Mouse (Mus musculus) forebrain, embryonic 16.5 days (tissue): Measurements from ENCODE around the gene Ddc. TPM values are rescaled to one million over a fixed set of nuclear protein-coding genes. Genes with fewer than 3 reads are reported as not detected.

Experiments used
- ATAC-seq: fragments of 200-750 bp; cut with Nextera tagmentation; 2 replicates; pipeline ENCODE4 v1.8.0; 2017; ENCODE audit warnings: mild to moderate bottlenecking, moderate library complexity
- H3K27ac ChIP-seq: fragments of 300-500 bp; sonication (generic); 2 replicates; pipeline ENCODE4 v1.5.1; 2014; ENCODE audit warnings: low read length, control low read depth
- H3K27me3 ChIP-seq: fragments of 300-500 bp; sonication (generic); replicated peaks from 2 replicates; pipeline ENCODE4 v1.6.1; 2014; ENCODE audit warnings: low read length; ENCODE audit not compliant: control insufficient read depth, insufficient read depth
- H3K36me3 ChIP-seq: fragments of 300-500 bp; sonication (generic); 2 replicates; pipeline ENCODE4 v1.6.1; 2014; ENCODE audit not compliant: control insufficient read depth, insufficient read depth
- H3K4me1 ChIP-seq: fragments of 300-500 bp; sonication (generic); replicated peaks from 2 replicates; pipeline ENCODE4 v1.6.1; 2014; ENCODE audit warnings: low read length; ENCODE audit not compliant: control insufficient read depth, insufficient read depth
- H3K4me2 ChIP-seq: fragments of 300-500 bp; sonication (generic); 2 replicates; pipeline ENCODE4 v1.6.1; 2014; ENCODE audit warnings: mild to moderate bottlenecking, low read length, control low read depth
- H3K4me3 ChIP-seq: fragments of 300-500 bp; sonication (generic); replicated peaks from 2 replicates; pipeline ENCODE4 v1.5.1; 2014; ENCODE audit warnings: mild to moderate bottlenecking, low read length, control low read depth
- H3K9ac ChIP-seq: fragments of 300-500 bp; sonication (generic); replicated peaks from 2 replicates; pipeline ENCODE4 v1.6.1; 2014; ENCODE audit warnings: low read depth, low read length, control low read depth
- H3K9me3 ChIP-seq: fragments of 300-500 bp; sonication (generic); 2 replicates; pipeline ENCODE4 v1.6.1; 2016; ENCODE audit warnings: low read length; ENCODE audit not compliant: control insufficient read depth
- WGBS: fragments of 180-500 bp; shearing (Covaris S2); extraction: QIAGEN DNeasy Blood & Tissue Kit; methylation state at CpG from one replicate; pipeline ENCODE4 v1.1.7; 2014; 5-methylcytosine and 5-hydroxymethylcytosine counted together
- polyA plus RNA-seq: library from polyadenylated mRNA; unstranded; fragments of >200 nt; fragmentation: Nextera tagmentation; extraction: Ambion mirVana; gene quantifications from 2 replicates; pipeline ENCODE4 v1.2.1, GENCODE M21; 2015

The Ddc gene
- polyA plus RNA-seq, 1 experiment from 2014 or later: 4.4 TPM

DNA sequence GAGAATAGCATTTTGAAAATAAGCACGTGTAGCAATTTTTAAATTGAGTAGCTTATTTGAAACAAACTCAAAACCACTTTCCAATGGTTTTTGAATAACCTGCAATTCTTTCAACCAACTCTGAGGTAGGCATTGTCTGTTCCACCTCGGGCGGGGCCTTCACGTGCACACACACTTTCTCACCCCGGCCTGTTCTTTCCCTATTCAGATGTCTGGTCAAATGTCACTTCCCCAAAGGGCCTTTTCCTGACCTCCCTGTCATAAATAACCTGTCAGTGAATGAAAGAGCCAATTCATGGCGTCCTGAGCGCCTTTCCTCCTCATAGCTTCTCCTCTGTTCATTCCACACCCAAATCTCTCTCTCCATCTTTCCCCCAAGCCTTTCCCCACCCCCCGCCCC lies 64.8 kb downstream of the Ddc start:
- Histone ChIP-seq H3K27me3 (no peaks in the 10 kb centered on the region), H3K4me2 (no peak overlapping the region), H3K4me1 (peaks cover 13% of the 10 kb centered on the region), H3K4me3 (no peak overlapping the region), H3K9ac (no peak overlapping the region), H3K36me3 (no peaks in the 10 kb centered on the region), H3K27ac (no peak overlapping the region), H3K9me3 (no peaks in the 10 kb centered on the region)
- WGBS: 58% methylated on average over 8 of the region's 8 CpGs
- no peak for ATAC-seq

DNA sequence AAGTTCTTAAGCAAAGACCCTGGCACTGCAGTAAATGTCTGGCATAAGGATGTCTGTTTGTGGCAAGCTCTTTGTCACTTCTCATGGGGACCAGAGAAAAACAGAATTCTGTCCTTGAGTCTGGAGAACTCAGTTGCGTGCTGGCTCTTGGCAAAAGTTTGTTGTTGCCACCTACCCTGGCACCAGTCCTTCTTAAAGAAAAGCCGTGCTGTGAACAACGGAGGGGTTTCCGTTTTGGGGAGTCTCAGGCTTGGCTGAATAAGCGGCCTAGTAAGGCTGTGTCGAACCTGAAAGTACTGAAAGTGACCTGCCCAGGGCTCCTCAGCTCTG lies 65.2 kb downstream of the Ddc start:
- H3K27ac ChIP-seq: no peak overlapping the region
- no peak overlapping the region for H3K4me2 ChIP-seq
- H3K27me3 ChIP-seq: no peaks in the 10 kb centered on the region
- H3K36me3 ChIP-seq: no peaks in the 10 kb centered on the region
- H3K9me3 ChIP-seq: no peaks in the 10 kb centered on the region
- peaks cover 13% of the 10 kb centered on the region for H3K4me1 ChIP-seq
- H3K9ac ChIP-seq: no peak overlapping the region
- H3K4me3 ChIP-seq: no peak overlapping the region
- 27% methylated on average over 6 of the region's 6 CpGs for WGBS
- ATAC-seq: no peak

DNA sequence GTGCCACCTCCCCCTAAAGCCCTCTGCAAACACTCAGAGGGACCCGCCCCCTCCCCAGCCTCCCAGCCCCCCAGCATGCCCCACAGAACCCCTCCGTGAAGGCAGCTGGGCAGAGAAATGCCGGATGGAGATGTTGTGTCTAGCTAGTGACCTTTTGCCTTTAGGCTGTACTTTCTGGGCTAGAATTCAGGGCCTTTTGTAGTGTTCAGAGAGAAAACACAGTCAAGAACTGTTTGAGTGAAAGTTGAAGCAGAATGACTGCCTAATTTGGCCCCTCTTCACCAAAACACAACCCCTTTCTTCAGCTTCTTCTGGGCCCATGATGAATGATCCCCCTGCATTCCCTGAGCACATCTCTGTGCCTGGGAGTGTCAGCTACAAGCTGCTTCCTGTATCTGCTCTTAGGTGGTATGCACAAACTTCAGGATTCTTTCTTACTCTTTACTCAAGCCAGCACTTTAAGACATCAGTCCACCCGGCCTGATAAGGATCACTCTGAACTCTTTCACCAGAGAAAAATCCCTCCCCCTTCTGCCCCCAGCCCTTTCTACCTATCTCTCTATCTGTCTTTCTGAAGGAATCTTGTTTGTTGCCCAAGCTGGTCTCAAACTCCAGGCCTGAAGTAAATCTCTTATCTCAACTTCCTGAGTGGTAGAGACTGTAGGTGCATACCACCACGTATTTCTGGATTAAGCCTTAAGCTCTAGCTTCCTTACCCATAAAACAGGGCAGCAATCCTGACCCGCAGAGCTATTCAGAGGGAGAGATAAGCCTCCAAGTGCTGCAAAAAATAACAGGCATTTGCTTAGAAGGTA lies 65.8 kb downstream of the Ddc start:
- 14% methylated on average over 6 of the region's 6 CpGs for WGBS
- Histone ChIP-seq H3K4me3 (no peak overlapping the region), H3K9ac (no peak overlapping the region), H3K27me3 (no peaks in the 10 kb centered on the region), H3K36me3 (no peaks in the 10 kb centered on the region), H3K4me2 (no peak overlapping the region), H3K4me1 (peaks cover 13% of the 10 kb centered on the region), H3K27ac (no peak overlapping the region), H3K9me3 (no peaks in the 10 kb centered on the region)
- ATAC-seq: no peak

DNA sequence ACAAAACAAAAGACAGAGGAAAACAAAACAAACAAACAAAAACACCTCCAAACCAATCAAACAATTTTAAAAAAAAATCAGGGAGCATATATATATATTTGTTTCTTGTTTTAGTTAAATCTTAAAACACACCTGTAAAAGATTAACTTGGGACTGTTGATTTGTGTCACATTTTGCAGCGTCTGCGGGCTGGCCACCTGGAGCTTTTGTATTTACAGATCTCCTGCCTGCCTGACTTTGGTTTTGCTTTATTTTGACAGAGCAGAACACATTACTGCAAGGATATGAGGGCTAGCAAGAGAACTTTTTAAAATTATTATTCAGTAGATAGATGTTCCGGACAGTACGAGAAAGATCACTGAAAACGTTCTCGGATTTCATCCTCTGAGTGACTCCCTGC lies 66.4 kb downstream of the Ddc start:
- WGBS: 45% methylated on average over 6 of the region's 6 CpGs
- Histone ChIP-seq H3K4me2 (no peak overlapping the region), H3K27ac (no peak overlapping the region), H3K9me3 (no peaks in the 10 kb centered on the region), H3K27me3 (no peaks in the 10 kb centered on the region), H3K4me3 (no peak overlapping the region), H3K36me3 (no peaks in the 10 kb centered on the region), H3K9ac (no peak overlapping the region), H3K4me1 (peaks cover 13% of the 10 kb centered on the region)
- no peak for ATAC-seq

DNA sequence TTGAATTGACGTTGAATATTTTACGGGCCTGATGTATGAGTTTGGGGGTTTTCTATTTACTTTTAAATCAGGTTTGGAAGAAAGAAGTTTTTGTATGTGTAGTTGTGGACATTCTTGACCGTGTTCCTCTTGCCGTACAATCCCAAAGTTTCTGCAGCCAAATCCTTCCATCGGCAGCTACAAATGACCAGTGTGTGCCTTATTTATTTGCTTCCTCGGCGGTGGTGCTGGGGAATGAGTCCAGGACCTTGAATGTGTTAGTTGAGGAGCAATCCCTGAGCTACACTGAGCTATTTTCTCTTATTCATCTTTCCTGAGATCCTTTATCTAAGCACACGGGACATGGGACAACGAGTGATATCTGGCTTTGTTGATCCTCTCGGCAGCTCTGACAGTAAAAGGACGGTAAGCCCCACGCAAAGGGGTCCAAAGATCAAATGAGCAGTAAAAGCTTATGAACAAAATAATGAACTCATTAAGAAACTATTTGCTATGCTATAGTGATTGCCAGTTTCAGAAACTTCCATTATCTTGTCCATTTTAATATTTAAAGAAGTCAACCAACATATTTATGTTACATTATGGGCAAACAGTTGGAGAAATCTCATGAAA lies 67.0 kb downstream of the Ddc start:
- no peaks in the 10 kb centered on the region for H3K36me3 ChIP-seq
- H3K9me3 ChIP-seq: no peaks in the 10 kb centered on the region
- H3K27ac ChIP-seq: no peak overlapping the region
- no peaks in the 10 kb centered on the region for H3K27me3 ChIP-seq
- ATAC-seq: no peak
- no peak overlapping the region for H3K4me3 ChIP-seq
- no peak overlapping the region for H3K9ac ChIP-seq
- 41% methylated on average over 12 of the region's 12 CpGs for WGBS
- H3K4me2 ChIP-seq: no peak overlapping the region
- peaks cover 13% of the 10 kb centered on the region for H3K4me1 ChIP-seq

DNA sequence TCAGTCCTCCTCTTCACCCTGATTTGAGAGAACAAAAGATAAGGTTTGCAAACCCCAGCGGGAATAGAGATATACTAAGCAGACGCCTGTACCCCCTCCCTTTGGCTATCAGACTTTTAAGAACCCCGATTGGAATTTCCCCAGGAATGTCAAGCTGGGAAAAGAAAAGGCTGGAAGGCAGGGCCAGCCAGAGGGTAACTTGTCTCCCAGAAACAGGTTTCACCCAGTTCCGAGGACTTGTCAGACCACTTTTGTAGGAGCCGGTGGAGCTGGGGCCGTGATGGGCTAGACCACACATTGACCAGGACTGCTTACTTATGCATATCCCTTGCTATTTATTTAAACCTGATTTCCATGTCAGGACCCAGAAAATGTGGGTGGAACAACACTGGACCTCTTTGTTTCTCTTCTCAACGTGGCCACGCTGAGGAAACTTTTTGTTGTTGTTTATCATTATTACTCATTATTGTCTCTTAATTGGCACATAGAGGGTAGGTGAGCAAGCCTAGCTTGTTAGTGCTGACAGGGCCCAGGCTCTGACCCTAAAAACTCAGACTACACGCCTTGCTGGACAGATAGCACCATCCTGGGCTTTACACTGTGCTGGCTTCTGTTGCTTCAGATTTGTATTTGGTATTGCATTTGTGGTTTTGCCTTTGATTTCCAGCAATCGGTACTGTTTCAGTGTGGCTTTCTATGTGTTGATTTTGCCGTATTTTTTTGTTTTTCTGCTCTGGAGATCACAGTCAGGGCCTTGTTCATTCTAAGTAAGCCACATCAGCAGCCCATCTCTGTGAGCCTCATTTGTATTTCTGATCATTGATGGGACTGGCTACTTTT lies 68.6 kb downstream of the Ddc start:
- no peak overlapping the region for H3K27ac ChIP-seq
- H3K4me1 ChIP-seq: peaks cover 20% of the 10 kb centered on the region
- ATAC-seq: no peak
- 21% methylated on average over 11 of the region's 11 CpGs for WGBS
- H3K4me3 ChIP-seq: no peak overlapping the region
- H3K36me3 ChIP-seq: no peaks in the 10 kb centered on the region
- H3K9ac ChIP-seq: no peak overlapping the region
- H3K9me3 ChIP-seq: no peaks in the 10 kb centered on the region
- H3K27me3 ChIP-seq: no peaks in the 10 kb centered on the region
- H3K4me2 ChIP-seq: no peak overlapping the region

DNA sequence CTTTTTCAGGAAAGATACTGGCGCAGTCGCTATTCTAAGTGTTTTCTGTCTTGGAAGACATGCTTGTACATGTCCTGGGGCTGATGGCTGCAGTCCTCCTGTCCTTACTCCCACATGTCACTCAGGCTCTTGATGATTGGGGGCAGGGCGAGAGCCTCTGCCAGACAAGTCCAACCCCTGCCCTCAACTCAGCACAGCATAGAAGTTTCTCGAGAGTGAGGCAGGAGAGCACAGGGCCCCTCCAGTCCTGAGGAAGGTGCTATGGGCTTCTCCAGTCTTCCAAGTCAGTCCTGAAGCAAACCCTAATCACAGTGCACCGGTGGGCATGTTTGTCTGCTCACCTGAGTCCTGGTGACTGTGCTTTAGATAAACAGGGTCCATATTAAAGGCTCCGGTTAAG lies 69.2 kb downstream of the Ddc start:
- H3K9ac ChIP-seq: no peak overlapping the region
- 31% methylated on average over 6 of the region's 6 CpGs for WGBS
- no peak overlapping the region for H3K27ac ChIP-seq
- H3K4me3 ChIP-seq: no peak overlapping the region
- no peak overlapping the region for H3K4me2 ChIP-seq
- H3K36me3 ChIP-seq: no peaks in the 10 kb centered on the region
- H3K4me1 ChIP-seq: peaks cover 21% of the 10 kb centered on the region
- H3K9me3 ChIP-seq: no peaks in the 10 kb centered on the region
- H3K27me3 ChIP-seq: no peaks in the 10 kb centered on the region
- no peak for ATAC-seq

DNA sequence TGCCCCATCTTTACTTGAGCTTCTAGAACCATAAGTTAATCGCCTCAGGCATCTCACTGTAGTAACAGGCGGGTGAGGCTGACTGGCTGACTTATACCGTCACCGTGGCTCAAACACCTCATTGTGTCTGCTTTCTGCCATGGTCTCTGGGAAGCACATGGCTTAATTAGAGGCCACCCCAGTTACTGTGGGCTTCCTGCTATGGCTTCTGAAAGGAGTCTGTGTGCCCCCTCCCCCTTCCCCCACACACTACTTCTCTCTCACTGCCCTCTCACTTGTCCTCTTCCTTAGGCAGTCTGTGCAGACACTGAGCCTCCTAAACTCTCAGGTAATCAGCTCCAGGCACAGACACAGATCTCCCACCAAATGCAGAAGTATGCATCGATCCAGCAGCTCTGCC lies 69.7 kb downstream of the Ddc start:
- H3K4me2 ChIP-seq: no peak overlapping the region
- no peaks in the 10 kb centered on the region for H3K9me3 ChIP-seq
- no peaks in the 10 kb centered on the region for H3K36me3 ChIP-seq
- H3K9ac ChIP-seq: no peak overlapping the region
- ATAC-seq: peak; percentile 27; the same call in 1 of the 2 replicates
- H3K27me3 ChIP-seq: no peaks in the 10 kb centered on the region
- 19% methylated on average over 5 of the region's 5 CpGs for WGBS
- H3K4me3 ChIP-seq: no peak overlapping the region
- H3K27ac ChIP-seq: no peak overlapping the region
- peaks cover 21% of the 10 kb centered on the region for H3K4me1 ChIP-seq

DNA sequence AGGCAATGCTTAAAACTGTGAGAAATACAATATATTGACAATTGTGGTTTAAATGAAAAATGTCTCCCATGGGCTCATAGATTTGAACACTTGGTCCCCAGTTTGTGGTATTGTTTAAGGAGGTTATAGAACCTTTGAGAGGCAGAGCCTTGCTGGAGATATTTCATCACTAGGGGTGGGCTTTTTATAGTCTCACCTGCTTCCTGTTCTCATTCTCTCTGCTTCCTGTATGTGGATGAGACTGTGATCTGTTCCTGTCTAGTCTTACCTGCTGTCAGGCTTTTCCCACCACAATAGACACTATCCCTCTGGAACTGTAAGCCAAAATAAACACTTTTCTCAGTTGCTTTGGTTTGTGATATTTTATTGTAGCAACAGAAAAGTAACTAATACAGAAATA lies 71.5 kb downstream of the Ddc start:
- Histone ChIP-seq H3K36me3 (no peaks in the 10 kb centered on the region), H3K4me2 (no peak overlapping the region), H3K4me3 (no peak overlapping the region), H3K9ac (no peak overlapping the region), H3K27ac (no peak overlapping the region), H3K9me3 (no peaks in the 10 kb centered on the region), H3K4me1 (peaks cover 32% of the 10 kb centered on the region), H3K27me3 (no peaks in the 10 kb centered on the region)
- ATAC-seq: no peak
